In genomic region chr5:120781646-120782045, GRCm38 (mm10) we compare ENCODE assay signal across 19 mouse cellular contexts. TPM values are rescaled to one million over a fixed set of nuclear protein-coding genes. Genes with fewer than 3 reads are reported as not detected.
A peak's percentile ranks its signal among the peaks of the same experiment; 100 is the strongest.
DNase-seq lines count a peak whose midpoint lies in the region; ATAC-seq and TF ChIP-seq lines count a peak whose summit lies in the region.
"Had no signal": no experiment of that assay in that cellular context is flagged by ENCODE, and none has a peak within 500 bp of the region (broad histone marks: within the 10 kb centered on the region; RNA-seq: fewer than 3 reads in every experiment).

No protein-coding gene starts in this region.

- H3K9me3 ChIP-seq in liver, embryonic 14.5 days (ENCODE audit: control insufficient read depth, low read length), result no peaks in the 10 kb centered on the region
- no peaks in the 10 kb centered on the region for H3K9me3 ChIP-seq in liver, embryonic 12.5 days (replicated peaks)
- H3K9me3 ChIP-seq in kidney, embryonic 15.5 days (replicated peaks), result no peaks in the 10 kb centered on the region
- H3K9me3 ChIP-seq: embryonic facial prominence, embryonic 13.5 days; forebrain, embryonic 10.5 days; hindbrain, embryonic 12.5 days; liver, embryonic 13.5 days; neural tube, embryonic 15.5 days had no signal

- no peak overlapping the region for H3K27ac ChIP-seq in liver, embryonic 14.5 days
- H3K27ac ChIP-seq in liver, embryonic 12.5 days, result no peak overlapping the region
- H3K27ac ChIP-seq in cortical plate, adult 2 months (ENCODE audit: insufficient read depth, low read length), result no peak overlapping the region
- H3K27ac ChIP-seq in kidney, embryonic 15.5 days, result no peak overlapping the region
- H3K27ac ChIP-seq: embryonic facial prominence, embryonic 13.5 days; forebrain, embryonic 10.5 days; hindbrain, embryonic 12.5 days; liver, embryonic 13.5 days; neural tube, embryonic 15.5 days had no signal

- no peak overlapping the region for H3K4me2 ChIP-seq in liver, embryonic 14.5 days (ENCODE audit: low read depth)
- no peak overlapping the region for H3K4me2 ChIP-seq in liver, embryonic 12.5 days
- H3K4me2 ChIP-seq in kidney, embryonic 15.5 days, result no peak overlapping the region
- H3K4me2 ChIP-seq: embryonic facial prominence, embryonic 13.5 days; hindbrain, embryonic 12.5 days; liver, embryonic 13.5 days; neural tube, embryonic 15.5 days had no signal

- H3K9ac ChIP-seq in liver, embryonic 14.5 days (replicated peaks), result no peak overlapping the region
- H3K9ac ChIP-seq in liver, embryonic 12.5 days, result no peak overlapping the region
- no peak overlapping the region for H3K9ac ChIP-seq in kidney, embryonic 15.5 days
- H3K9ac ChIP-seq: embryonic facial prominence, embryonic 13.5 days; hindbrain, embryonic 12.5 days; liver, embryonic 13.5 days; neural tube, embryonic 15.5 days had no signal

- no peaks in the 10 kb centered on the region for H3K4me1 ChIP-seq in liver, embryonic 14.5 days (replicated peaks; ENCODE audit: control insufficient read depth in 2 of 2, insufficient read depth in 2 of 2, low read length in 1 of 2)
- H3K4me1 ChIP-seq in liver, embryonic 12.5 days, result no peaks in the 10 kb centered on the region
- no peaks in the 10 kb centered on the region; the same call in none of the 2 replicates for H3K4me1 ChIP-seq in cortical plate, adult 2 months (ENCODE audit: control insufficient read depth, insufficient read depth, low read length)
- no peaks in the 10 kb centered on the region for H3K4me1 ChIP-seq in kidney, embryonic 15.5 days
- H3K4me1 ChIP-seq: hindbrain, embryonic 12.5 days; liver, embryonic 13.5 days; neural tube, embryonic 15.5 days had no signal

- ATAC-seq in liver, embryonic 14.5 days (ENCODE audit: insufficient read depth), result no peak
- no peak for ATAC-seq in liver, embryonic 12.5 days
- ATAC-seq in kidney, embryonic 15.5 days (replicated peaks; ENCODE audit: low FRiP score), result no peak

- TF ChIP-seq EP300 in liver, embryonic 14.5 days (IDR thresholded peaks at IDR 0.05; ENCODE audit: low read depth), result no peak

- WGBS in liver, embryonic 14.5 days (ENCODE audit: insufficient replicate concordance), result 53% methylated on average over 1 of the region's 1 CpGs
- 86% methylated on average over 1 of the region's 1 CpGs for WGBS in liver, embryonic 12.5 days (ENCODE audit: insufficient replicate concordance)
- 100% methylated on average over 1 of the region's 1 CpGs for WGBS in kidney, embryonic 15.5 days

- TF ChIP-seq POLR2A in cortical plate, adult 2 months (IDR thresholded peaks at IDR 0.05; ENCODE audit: extremely low read depth, insufficient read depth, low read length), result no peak

- no peak overlapping the region for H3K4me3 ChIP-seq in liver, embryonic 14.5 days (ENCODE audit: insufficient read depth in 1 of 2, low read depth in 2 of 2, low read length in 2 of 2)
- H3K4me3 ChIP-seq in liver, embryonic 12.5 days, result no peak overlapping the region
- no peak overlapping the region for H3K4me3 ChIP-seq in cortical plate, adult 2 months (ENCODE audit: insufficient read depth, low read length)
- no peak overlapping the region for H3K4me3 ChIP-seq in kidney, embryonic 15.5 days (replicated peaks)
- H3K4me3 ChIP-seq: embryonic facial prominence, embryonic 13.5 days; forebrain, embryonic 10.5 days; hindbrain, embryonic 12.5 days; liver, embryonic 13.5 days; neural tube, embryonic 15.5 days had no signal

- peak; percentile 49 for TF ChIP-seq CTCF in liver, embryonic 14.5 days (IDR thresholded peaks at IDR 0.05; ENCODE audit: low read depth)
- TF ChIP-seq CTCF in cortical plate, adult 2 months (IDR thresholded peaks at IDR 0.05; ENCODE audit: extremely low read depth, insufficient read depth, low read length), result peak; percentile 24

- H3K36me3 ChIP-seq in liver, embryonic 14.5 days (replicated peaks; ENCODE audit: control insufficient read depth, insufficient read depth, low read depth), result no peaks in the 10 kb centered on the region
- no peaks in the 10 kb centered on the region for H3K36me3 ChIP-seq in liver, embryonic 12.5 days
- no peaks in the 10 kb centered on the region for H3K36me3 ChIP-seq in kidney, embryonic 15.5 days
- H3K36me3 ChIP-seq: embryonic facial prominence, embryonic 13.5 days; forebrain, embryonic 10.5 days; hindbrain, embryonic 12.5 days; liver, embryonic 13.5 days; neural tube, embryonic 15.5 days had no signal

- DNase-seq in liver, embryonic 14.5 days (ENCODE audit: low read depth in 3 of 3, low spot score in 3 of 3), result no peak
- DNase-seq in A20 (ENCODE audit: low read depth, low spot score) (peak; percentile 15), ES-CJ7 (ENCODE audit: low read depth, low spot score) (peak; percentile 68)
- no peak for DNase-seq in natural killer cell, adult 2 months (ENCODE audit: low spot score in 2 of 2)
- DNase-seq: adrenal gland, adult 2 months; cerebellum, postnatal 14 days; gastrocnemius, postnatal 36 days; kidney, adult 2 months; liver, embryonic 13.5 days; retina, postnatal 1 day; thymus, adult 18-20 months had no signal

- H3K27me3 ChIP-seq in liver, embryonic 14.5 days (ENCODE audit: control insufficient read depth, insufficient read depth, low read length), result no peaks in the 10 kb centered on the region
- H3K27me3 ChIP-seq in liver, embryonic 12.5 days (replicated peaks), result no peaks in the 10 kb centered on the region; the same call in 1 of the 2 replicates
- no peaks in the 10 kb centered on the region for H3K27me3 ChIP-seq in kidney, embryonic 15.5 days
- H3K27me3 ChIP-seq: embryonic facial prominence, embryonic 13.5 days; hindbrain, embryonic 12.5 days; liver, embryonic 13.5 days; neural tube, embryonic 15.5 days had no signal

RNA-seq across cellular contexts. Expression of gene Oas3, which starts 4.2 kb away (rescaled TPM):
- polyA plus RNA-seq in liver, embryonic 14.5 days (2012; rRNA removed), result 0.18 and 0.31 TPM in 2 replicates
- polyA plus RNA-seq in liver, embryonic 14.5 days (2014; fragmentation: Nextera tagmentation; extraction: Ambion mirVana), result 0.03 and 0.23 TPM in 2 replicates
- polyA plus RNA-seq in liver, embryonic 12.5 days (2016; fragmentation: Nextera tagmentation; extraction: Ambion mirVana), result 0.05 and 0.07 TPM in 2 replicates
- polyA plus RNA-seq in cortical plate, adult 2 months (2012; rRNA removed), result 0.04 and 0.13 TPM in 2 replicates
- 0.15 and 0.18 TPM in 2 replicates for polyA plus RNA-seq in kidney, embryonic 15.5 days (2015; fragmentation: Nextera tagmentation; extraction: Ambion mirVana)

RNA-seq across cellular contexts. Expression of gene Oas1e, which starts 13.7 kb away (rescaled TPM):
- polyA plus RNA-seq in liver, embryonic 14.5 days (2012; rRNA removed), result not detected in 2 replicates
- not detected in 2 replicates for polyA plus RNA-seq in liver, embryonic 14.5 days (2014; fragmentation: Nextera tagmentation; extraction: Ambion mirVana)
- polyA plus RNA-seq in liver, embryonic 12.5 days (2016; fragmentation: Nextera tagmentation; extraction: Ambion mirVana), result not detected in 2 replicates
- not detected in 2 replicates for polyA plus RNA-seq in cortical plate, adult 2 months (2012; rRNA removed)
- polyA plus RNA-seq in kidney, embryonic 15.5 days (2015; fragmentation: Nextera tagmentation; extraction: Ambion mirVana), result not detected in 2 replicates
- polyA plus RNA-seq: adrenal gland, adult 2 months; embryonic facial prominence, embryonic 13.5 days; forebrain, embryonic 10.5 days; heart, embryonic 14.5 days; kidney, adult 2 months; liver, embryonic 13.5 days had no signal

RNA-seq across cellular contexts. Expression of gene Oas1c, which starts 30.7 kb away (rescaled TPM):
- 0.21 TPM in 2 replicates for polyA plus RNA-seq in liver, embryonic 14.5 days (2012; rRNA removed)
- polyA plus RNA-seq in liver, embryonic 14.5 days (2014; fragmentation: Nextera tagmentation; extraction: Ambion mirVana), result 0.08 and 0.27 TPM in 2 replicates
- 0.20 and 0.24 TPM in 2 replicates for polyA plus RNA-seq in liver, embryonic 12.5 days (2016; fragmentation: Nextera tagmentation; extraction: Ambion mirVana)
- polyA plus RNA-seq in cortical plate, adult 2 months (2012; rRNA removed), result 2.3 TPM in 2 replicates
- 0.27 and 0.49 TPM in 2 replicates for polyA plus RNA-seq in kidney, embryonic 15.5 days (2015; fragmentation: Nextera tagmentation; extraction: Ambion mirVana)

RNA-seq across cellular contexts. Expression of gene Oas2, which starts 32.0 kb away (rescaled TPM):
- 0.81 and 1.1 TPM in 2 replicates for polyA plus RNA-seq in liver, embryonic 14.5 days (2012; rRNA removed)
- 0.47 and 0.54 TPM in 2 replicates for polyA plus RNA-seq in liver, embryonic 14.5 days (2014; fragmentation: Nextera tagmentation; extraction: Ambion mirVana)
- 0.26 and 0.37 TPM in 2 replicates for polyA plus RNA-seq in liver, embryonic 12.5 days (2016; fragmentation: Nextera tagmentation; extraction: Ambion mirVana)
- 0.73 and 0.87 TPM in 2 replicates for polyA plus RNA-seq in cortical plate, adult 2 months (2012; rRNA removed)
- 0.36 and 0.50 TPM in 2 replicates for polyA plus RNA-seq in kidney, embryonic 15.5 days (2015; fragmentation: Nextera tagmentation; extraction: Ambion mirVana)
- polyA plus RNA-seq: forebrain, embryonic 10.5 days had no signal

Comparison
In these comparisons a context has a peak if more than half of its experiments do, and no peak if none do; other contexts are left out.
1. DNase-seq: peak in A20 (single experiment) and ES-CJ7 (single experiment); none in liver, embryonic 14.5 days (0 of 3) and natural killer cell, adult 2 months (0 of 2).